Mouse (Mus musculus): ENCODE measurements at regions not wholly inside any gene's neighbourhood (a gene's known extent, or its start where the extent isn't known, plus 50 kb on each side); places are given as distances from the start of the nearest gene placed in this dataset.
A peak's percentile ranks its signal among the peaks of the same experiment; 100 is the strongest.

- Histone ChIP-seq H3K27me3 (ENCODE audit: control insufficient read depth, insufficient read depth, low read length) (no peaks in the 10 kb centered on the region), H3K9ac (replicated peaks; ENCODE audit: low read depth, low read length) (no peak overlapping the region), H3K27ac (ENCODE audit: low read depth) (no peak overlapping the region), H3K9me3 (replicated peaks; ENCODE audit: control insufficient read depth, low read length) (no peaks in the 10 kb centered on the region), H3K4me2 (ENCODE audit: low read depth, low read length) (peak overlapping the region; percentile 11; the same call in 1 of the 2 replicates), H3K4me1 (ENCODE audit: control insufficient read depth, insufficient read depth) (no peaks in the 10 kb centered on the region), H3K36me3 (replicated peaks; ENCODE audit: control insufficient read depth, insufficient read depth, low read length) (no peaks in the 10 kb centered on the region), H3K4me3 (ENCODE audit: low read depth, low read length) (peak overlapping the region; percentile 8; the same call in 1 of the 2 replicates)
- ATAC-seq (ENCODE audit: insufficient read depth, low read depth) (no peak), DNase-seq (ENCODE audit: low spot score) (peak; percentile 15)
- TF ChIP-seq CTCF (IDR thresholded peaks at IDR 0.05; ENCODE audit: low read depth) (no peak), EP300 (IDR thresholded peaks at IDR 0.05; ENCODE audit: low read depth) (no peak)
- 45% methylated on average over 8 of the region's 8 CpGs for WGBS
Observed at GRCm38 (mm10) chr14:58937331-58937730, 205.4 kb downstream of the 1700129C05Rik start.

DNA sequence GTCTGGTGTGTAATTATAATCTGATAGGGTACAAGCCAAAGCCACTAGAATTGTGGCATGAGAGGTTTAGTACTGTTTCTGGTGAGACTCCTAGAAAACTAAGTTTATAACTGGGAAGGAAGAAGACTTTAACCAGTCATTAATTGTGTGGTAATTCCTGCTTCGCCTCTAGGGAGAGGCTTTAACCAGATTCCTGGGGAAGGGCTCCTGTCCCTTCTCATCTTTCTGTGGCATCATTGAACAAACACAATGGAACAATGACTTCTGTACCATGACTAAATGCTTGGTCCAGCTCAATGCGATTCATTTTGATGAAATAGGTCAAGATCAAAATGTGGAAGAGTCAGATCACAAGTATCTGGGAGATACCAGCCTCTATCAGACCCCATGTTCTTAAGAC is 206.6 kb downstream of the 1700129C05Rik start:
- H3K9me3 ChIP-seq (replicated peaks; ENCODE audit: control insufficient read depth, low read length): no peaks in the 10 kb centered on the region
- no peak overlapping the region for H3K4me2 ChIP-seq (ENCODE audit: low read depth, low read length)
- H3K4me1 ChIP-seq (ENCODE audit: control insufficient read depth, insufficient read depth): no peaks in the 10 kb centered on the region
- H3K27me3 ChIP-seq (ENCODE audit: control insufficient read depth, insufficient read depth, low read length): no peaks in the 10 kb centered on the region
- H3K4me3 ChIP-seq (ENCODE audit: low read depth, low read length): no peak overlapping the region
- DNase-seq (ENCODE audit: low spot score): no peak
- 85% methylated on average over 2 of the region's 2 CpGs for WGBS
- no peak for TF ChIP-seq CTCF (IDR thresholded peaks at IDR 0.05; ENCODE audit: low read depth)
- no peak for TF ChIP-seq EP300 (IDR thresholded peaks at IDR 0.05; ENCODE audit: low read depth)
- H3K9ac ChIP-seq (replicated peaks; ENCODE audit: low read depth, low read length): no peak overlapping the region
- no peak for ATAC-seq (ENCODE audit: insufficient read depth, low read depth)
- no peaks in the 10 kb centered on the region for H3K36me3 ChIP-seq (replicated peaks; ENCODE audit: control insufficient read depth, insufficient read depth, low read length)
- no peak overlapping the region for H3K27ac ChIP-seq (ENCODE audit: low read depth)

- H3K27ac ChIP-seq (ENCODE audit: low read depth): no peak overlapping the region
- no peak overlapping the region for H3K4me3 ChIP-seq (ENCODE audit: low read depth, low read length)
- H3K9me3 ChIP-seq (replicated peaks; ENCODE audit: control insufficient read depth, low read length): no peaks in the 10 kb centered on the region
- no peak overlapping the region for H3K4me2 ChIP-seq (ENCODE audit: low read depth, low read length)
- DNase-seq (ENCODE audit: low spot score): no peak
- ATAC-seq (ENCODE audit: insufficient read depth, low read depth): no peak
- WGBS: 52% methylated on average over 9 of the region's 9 CpGs
- H3K4me1 ChIP-seq (ENCODE audit: control insufficient read depth, insufficient read depth): no peaks in the 10 kb centered on the region
- no peaks in the 10 kb centered on the region for H3K36me3 ChIP-seq (replicated peaks; ENCODE audit: control insufficient read depth, insufficient read depth, low read length)
- no peak for TF ChIP-seq EP300 (IDR thresholded peaks at IDR 0.05; ENCODE audit: low read depth)
- TF ChIP-seq CTCF (IDR thresholded peaks at IDR 0.05; ENCODE audit: low read depth): peak; percentile 21
- no peak overlapping the region for H3K9ac ChIP-seq (replicated peaks; ENCODE audit: low read depth, low read length)
- no peaks in the 10 kb centered on the region for H3K27me3 ChIP-seq (ENCODE audit: control insufficient read depth, insufficient read depth, low read length)
Observed at GRCm38 (mm10) chr14:58917853-58918252, 224.8 kb downstream of the 1700129C05Rik start.

GRCm38 (mm10) chr14:58917228-58917627 is 225.5 kb downstream of the 1700129C05Rik start:
- WGBS: 77% methylated on average over 3 of the region's 3 CpGs
- DNase-seq (ENCODE audit: low spot score) (no peak), ATAC-seq (ENCODE audit: insufficient read depth, low read depth) (no peak)
- H3K4me3 ChIP-seq (ENCODE audit: low read depth, low read length): no peak overlapping the region
- H3K9ac ChIP-seq (replicated peaks; ENCODE audit: low read depth, low read length): no peak overlapping the region
- no peaks in the 10 kb centered on the region for H3K27me3 ChIP-seq (ENCODE audit: control insufficient read depth, insufficient read depth, low read length)
- TF ChIP-seq CTCF (IDR thresholded peaks at IDR 0.05; ENCODE audit: low read depth): no peak
- TF ChIP-seq EP300 (IDR thresholded peaks at IDR 0.05; ENCODE audit: low read depth): no peak
- no peak overlapping the region for H3K4me2 ChIP-seq (ENCODE audit: low read depth, low read length)
- H3K9me3 ChIP-seq (replicated peaks; ENCODE audit: control insufficient read depth, low read length): no peaks in the 10 kb centered on the region
- H3K27ac ChIP-seq (ENCODE audit: low read depth): no peak overlapping the region
- H3K36me3 ChIP-seq (replicated peaks; ENCODE audit: control insufficient read depth, insufficient read depth, low read length): no peaks in the 10 kb centered on the region
- H3K4me1 ChIP-seq (ENCODE audit: control insufficient read depth, insufficient read depth): no peaks in the 10 kb centered on the region

DNA sequence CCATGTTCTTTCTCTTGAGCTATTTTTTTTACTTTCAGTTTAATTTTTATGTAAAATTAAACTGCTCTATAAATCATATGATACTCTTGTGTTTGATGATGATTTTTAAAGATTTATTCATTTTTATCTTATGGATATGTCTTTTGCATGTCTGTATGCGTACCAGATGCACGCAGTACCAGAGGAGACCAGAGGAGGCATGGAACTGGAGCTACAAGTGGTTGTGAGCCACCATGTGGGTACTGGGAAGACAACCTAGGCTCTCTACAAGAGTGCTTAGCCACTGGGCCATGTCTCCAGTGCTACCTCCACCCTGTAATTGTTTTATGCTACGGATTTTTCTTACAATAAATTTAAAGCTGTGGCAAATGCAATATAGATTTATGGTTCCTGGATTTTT is 227.8 kb downstream of the 1700129C05Rik start:
- Histone ChIP-seq H3K36me3 (replicated peaks; ENCODE audit: control insufficient read depth, insufficient read depth, low read length) (no peaks in the 10 kb centered on the region), H3K4me1 (ENCODE audit: control insufficient read depth, insufficient read depth) (no peaks in the 10 kb centered on the region), H3K4me3 (ENCODE audit: low read depth, low read length) (no peak overlapping the region), H3K9me3 (replicated peaks; ENCODE audit: control insufficient read depth, low read length) (no peaks in the 10 kb centered on the region), H3K9ac (replicated peaks; ENCODE audit: low read depth, low read length) (no peak overlapping the region), H3K27ac (ENCODE audit: low read depth) (no peak overlapping the region), H3K27me3 (ENCODE audit: control insufficient read depth, insufficient read depth, low read length) (no peaks in the 10 kb centered on the region), H3K4me2 (ENCODE audit: low read depth, low read length) (no peak overlapping the region)
- no peak for TF ChIP-seq CTCF (IDR thresholded peaks at IDR 0.05; ENCODE audit: low read depth)
- DNase-seq (ENCODE audit: low spot score) (no peak), ATAC-seq (ENCODE audit: insufficient read depth, low read depth) (no peak)
- 88% methylated on average over 3 of the region's 3 CpGs for WGBS

DNA sequence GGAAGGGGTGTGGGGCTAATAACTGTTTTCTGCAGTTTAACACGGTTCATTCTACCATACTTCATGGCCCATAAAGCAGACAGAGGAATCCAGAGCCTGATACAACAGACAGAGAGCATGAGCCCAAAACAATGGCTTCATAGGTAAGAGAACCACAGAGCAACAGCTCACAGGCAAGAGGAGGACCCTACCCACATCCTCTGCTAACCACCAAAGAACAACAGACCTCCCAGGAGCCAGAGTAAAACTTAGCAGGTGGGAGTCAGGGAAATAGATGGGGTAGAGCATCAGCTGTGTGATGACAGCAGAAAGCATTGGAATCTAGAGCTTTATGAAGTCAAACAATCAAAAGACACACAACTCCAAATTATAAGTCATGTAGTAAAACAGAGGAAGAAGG is 231.8 kb downstream of the 1700129C05Rik start:
- Histone ChIP-seq H3K27me3 (ENCODE audit: control insufficient read depth, insufficient read depth, low read length) (no peaks in the 10 kb centered on the region), H3K9me3 (replicated peaks; ENCODE audit: control insufficient read depth, low read length) (no peaks in the 10 kb centered on the region), H3K27ac (ENCODE audit: low read depth) (no peak overlapping the region), H3K4me2 (ENCODE audit: low read depth, low read length) (no peak overlapping the region), H3K9ac (replicated peaks; ENCODE audit: low read depth, low read length) (no peak overlapping the region), H3K36me3 (replicated peaks; ENCODE audit: control insufficient read depth, insufficient read depth, low read length) (no peaks in the 10 kb centered on the region), H3K4me1 (ENCODE audit: control insufficient read depth, insufficient read depth) (no peaks in the 10 kb centered on the region), H3K4me3 (ENCODE audit: low read depth, low read length) (no peak overlapping the region)
- ATAC-seq (ENCODE audit: insufficient read depth, low read depth) (no peak), DNase-seq (ENCODE audit: low spot score) (no peak)
- TF ChIP-seq CTCF (IDR thresholded peaks at IDR 0.05; ENCODE audit: low read depth): no peak
- 75% methylated on average over 1 of the region's 1 CpGs for WGBS

All from heart, postnatal 0 days (tissue).